Mouse (Mus musculus) T-helper 17 cell (primary cell): ENCODE results near the gene Vmn2r115.
"Not testable (repeated sequence)": the region's sequence is repeated elsewhere in the genome, so short reads cannot be mapped to it uniquely, and the experiment has no call there.

Source experiments
- in situ Hi-C, 2 experiments: fragments of 300-600 bp; cut with MboI, MseI; formaldehyde crosslinking; loops; 1 replicate in 1 of 2; 2 replicates in 1 of 2; pipeline ENCODE4 v1.15.1; 2025; ENCODE audit warnings: high pct_unique_total_duplicates in 2 of 2

Vmn2r115 gene

GRCm38 (mm10) chr17:23343441-23343840 is at the start of gene Vmn2r115:
TSS of gene Vmn2r115 (plus strand) at chr17:23343741.
- in situ Hi-C loops, result not testable (repeated sequence)

- in situ Hi-C loops, result loop anchor here (5.0 to 25.0 kb wide), 3 partner anchors 35 to 1450 kb away; partner anchors contain the start of genes Vmn2r117 (in 2 of the 2) and Hs3st6 (in 1 of the 2)
Observed at GRCm38 (mm10) chr17:23312437-23312836, 31.1 kb upstream of the Vmn2r115 start, which contains the start of gene Vmn2r114. TSS of gene Vmn2r114 (minus strand) at chr17:23312537.

- in situ Hi-C loops, result no loop called here
Observed at GRCm38 (mm10) chr17:23330657-23331056, 12.9 kb upstream of the Vmn2r115 start.

- in situ Hi-C loops, result no loop called here
Observed at GRCm38 (mm10) chr17:23351644-23352043, 8.1 kb downstream of the Vmn2r115 start.

GRCm38 (mm10) chr17:23384304-23384703 is 40.8 kb downstream of the Vmn2r115 start, which contains the start of gene Vmn2r116:
TSS of gene Vmn2r116 (plus strand) at chr17:23384604.
- in situ Hi-C loops, result loop anchor here in 1 of 2 experiments (10.0 kb wide), 1 partner anchor 240 kb away; no protein-coding TSS in a partner anchor
